Mouse (Mus musculus) layer of hippocampus, adult 2 months (tissue): ENCODE measurements around the gene Mroh2a. TPM values are rescaled to one million over a fixed set of nuclear protein-coding genes. Genes with fewer than 3 reads are reported as not detected.

Source experiments
- DNase-seq, 2 experiments: peaks; one replicate each; pipeline ENCODE4 v3.0.0; 2022; ENCODE audit warnings: low spot score in 2 of 2
- H3K27ac ChIP-seq: fragments of 200-600 bp; 2 replicates; pipeline ENCODE4 v1.8.1; 2022
- H3K4me3 ChIP-seq: fragments of 200-600 bp; 2 replicates; pipeline ENCODE4 v1.8.1; 2022; ENCODE audit warnings: mild to moderate bottlenecking
- CTCF ChIP-seq: fragments of 200-600 bp; conservative IDR thresholded peaks from 2 replicates; pipeline ENCODE4 v1.8.1; 2022; ENCODE audit warnings: antibody characterized with exemption, mild to moderate bottlenecking, moderate library complexity
- total RNA-seq, 2 experiments: library from RNA; stranded (reverse); gene quantifications; 2 replicates each; pipeline ENCODE4 v1.2.3; 2021

The Mroh2a gene
- total RNA-seq, 2 experiments from 2014 or later, result 0.38 TPM; not detected in 1

GRCm38 (mm10) chr1:88234248-88234610, 7.4 kb downstream of the Mroh2a start:
- no peak for TF ChIP-seq CTCF
- Histone ChIP-seq H3K27ac (no peak overlapping the region), H3K4me3 (no peak overlapping the region)
- DNase-seq, result no peak

- no peak overlapping the region for H3K27ac ChIP-seq
- H3K4me3 ChIP-seq, result no peak overlapping the region
- DNase-seq, result no peak
- no peak for TF ChIP-seq CTCF
Measured at GRCm38 (mm10) chr1:88234646-88235045, 7.9 kb downstream of the Mroh2a start.

GRCm38 (mm10) chr1:88235046-88235893, 8.5 kb downstream of the Mroh2a start:
- no peak for DNase-seq
- no peak for TF ChIP-seq CTCF
- Histone ChIP-seq H3K27ac (no peak overlapping the region), H3K4me3 (no peak overlapping the region)

- no peak overlapping the region for H3K27ac ChIP-seq
- DNase-seq, result no peak
- TF ChIP-seq CTCF, result no peak
- no peak overlapping the region for H3K4me3 ChIP-seq
Measured at GRCm38 (mm10) chr1:88235894-88236415, 9.2 kb downstream of the Mroh2a start.

- H3K4me3 ChIP-seq, result no peak overlapping the region
- DNase-seq, result no peak
- TF ChIP-seq CTCF, result no peak
- no peak overlapping the region for H3K27ac ChIP-seq
Measured at GRCm38 (mm10) chr1:88237311-88237710, 10.5 kb downstream of the Mroh2a start.

- TF ChIP-seq CTCF, result no peak
- DNase-seq, result no peak
- H3K4me3 ChIP-seq, result no peak overlapping the region
- H3K27ac ChIP-seq, result no peak overlapping the region
Measured at GRCm38 (mm10) chr1:88238771-88239170, 12.0 kb downstream of the Mroh2a start.

GRCm38 (mm10) chr1:88240072-88240471, 13.3 kb downstream of the Mroh2a start:
- H3K4me3 ChIP-seq, result no peak overlapping the region

GRCm38 (mm10) chr1:88240579-88240978, 13.8 kb downstream of the Mroh2a start:
- no peak for DNase-seq
- H3K27ac ChIP-seq, result no peak overlapping the region
- no peak for TF ChIP-seq CTCF
- H3K4me3 ChIP-seq, result no peak overlapping the region

More at GRCm38 (mm10) chr1:88240072-88240471, 13.3 kb downstream of the Mroh2a start:
- TF ChIP-seq CTCF, result no peak
- H3K27ac ChIP-seq, result no peak overlapping the region
- no peak for DNase-seq

- H3K27ac ChIP-seq, result no peak overlapping the region
- TF ChIP-seq CTCF, result no peak
- no peak for DNase-seq
- H3K4me3 ChIP-seq, result no peak overlapping the region
Measured at GRCm38 (mm10) chr1:88243861-88244260, 17.1 kb downstream of the Mroh2a start.

- no peak for TF ChIP-seq CTCF
- Histone ChIP-seq H3K4me3 (no peak overlapping the region), H3K27ac (no peak overlapping the region)
- DNase-seq, result no peak
Measured at GRCm38 (mm10) chr1:88245881-88246280, 19.1 kb downstream of the Mroh2a start.

GRCm38 (mm10) chr1:88246386-88246785, 19.6 kb downstream of the Mroh2a start:
- no peak for DNase-seq
- no peak for TF ChIP-seq CTCF

GRCm38 (mm10) chr1:88247660-88248059, 20.9 kb downstream of the Mroh2a start:
- TF ChIP-seq CTCF, result no peak
- H3K4me3 ChIP-seq, result no peak overlapping the region
- H3K27ac ChIP-seq, result no peak overlapping the region
- DNase-seq, result no peak

More at GRCm38 (mm10) chr1:88246386-88246785, 19.6 kb downstream of the Mroh2a start:
- Histone ChIP-seq H3K4me3 (no peak overlapping the region), H3K27ac (no peak overlapping the region)

GRCm38 (mm10) chr1:88248658-88249057, 21.9 kb downstream of the Mroh2a start:
- Histone ChIP-seq H3K27ac (no peak overlapping the region), H3K4me3 (no peak overlapping the region)
- DNase-seq, result no peak
- TF ChIP-seq CTCF, result no peak

- no peak overlapping the region for H3K4me3 ChIP-seq
- H3K27ac ChIP-seq, result no peak overlapping the region
- no peak for DNase-seq
- TF ChIP-seq CTCF, result no peak
Measured at GRCm38 (mm10) chr1:88249596-88249995, 22.8 kb downstream of the Mroh2a start.
